Mouse (Mus musculus) MEL (cell line): Measurements from ENCODE around the gene Myom1. TPM values are rescaled to one million over a fixed set of nuclear protein-coding genes. Genes with fewer than 3 reads are reported as not detected.

ENCODE experiments used
- DNase-seq: peaks from one replicate; pipeline ENCODE4 v3.0.0; 2011; ENCODE audit warnings: low read depth, low spot score
- H3K27ac ChIP-seq: 2 replicates; pipeline ENCODE4 v1.5.1; 2012; ENCODE audit warnings: low read depth, mild to moderate bottlenecking, control low read depth, low read length, moderate library complexity; ENCODE audit not compliant: control insufficient read depth
- H3K27me3 ChIP-seq, 2 experiments: fragments of 150-350 bp in 1 of 2; sonication (generic) in 1 of 2; 2 replicates each; pipeline ENCODE4 v1.6.1; 2012; ENCODE audit warnings: low read length in 2 of 2, mild to moderate bottlenecking in 2 of 2, improper control_type of control experiment in 1 of 2, moderate library complexity in 1 of 2; ENCODE audit not compliant: insufficient read depth in 2 of 2, control insufficient read depth in 1 of 2
- H3K36me3 ChIP-seq, 2 experiments: 2 replicates each; pipeline ENCODE4 v1.6.1; 2012 to 2014; ENCODE audit warnings: low read length in 2 of 2, improper control_type of control experiment in 1 of 2, inconsistent platforms in 1 of 2, mild to moderate bottlenecking in 1 of 2; ENCODE audit not compliant: insufficient read depth in 2 of 2, control insufficient read depth in 1 of 2
- H3K4me1 ChIP-seq, 2 experiments: fragments of 150-350 bp in 1 of 2; sonication (generic) in 1 of 2; 2 replicates each; pipeline ENCODE4 v1.6.1; 2012; ENCODE audit warnings: low read length in 2 of 2, improper control_type of control experiment in 1 of 2, mild to moderate bottlenecking in 1 of 2; ENCODE audit not compliant: insufficient read depth in 2 of 2, control insufficient read depth in 1 of 2
- H3K4me3 ChIP-seq, 2 experiments: fragments of 150-350 bp in 1 of 2; sonication (generic) in 1 of 2; 2 replicates each; pipeline ENCODE4 v1.5.1; 2012; ENCODE audit warnings: low read depth in 2 of 2, low read length in 2 of 2, mild to moderate bottlenecking in 2 of 2, moderate library complexity in 2 of 2, control low read depth in 1 of 2, improper control_type of control experiment in 1 of 2; ENCODE audit not compliant: control insufficient read depth in 1 of 2, insufficient read depth in 1 of 2
- H3K79me2 ChIP-seq: 2 replicates; pipeline ENCODE4 v1.6.1; 2012; ENCODE audit warnings: mild to moderate bottlenecking, low read length, moderate library complexity; ENCODE audit not compliant: control insufficient read depth, poor library complexity, insufficient read depth
- H3K9ac ChIP-seq: 2 replicates; pipeline ENCODE4 v1.6.1; 2012; ENCODE audit warnings: low read depth, mild to moderate bottlenecking, control low read depth, low read length, moderate library complexity; ENCODE audit not compliant: control insufficient read depth, poor library complexity, severe bottlenecking
- H3K9me3 ChIP-seq: fragments of 150-350 bp; sonication (generic); replicated peaks from 2 replicates; pipeline ENCODE4 v1.6.1; 2012; ENCODE audit warnings: mild to moderate bottlenecking, low read length, improper control_type of control experiment, moderate library complexity; ENCODE audit not compliant: insufficient read depth
- CTCF ChIP-seq, 3 experiments: IDR thresholded peaks in 2 of 3; conservative IDR thresholded peaks in 1 of 3; 2 replicates each; pipeline ENCODE4 v1.5.1; 2011 to 2012; ENCODE audit warnings: low read length in 3 of 3, low read depth in 2 of 3, mild to moderate bottlenecking in 2 of 3, improper control_type of control experiment in 1 of 3, inconsistent platforms in 1 of 3, mixed read lengths in 1 of 3, moderate library complexity in 1 of 3; ENCODE audit not compliant: control insufficient read depth in 1 of 3, insufficient read depth in 1 of 3, poor library complexity in 1 of 3, severe bottlenecking in 1 of 3
- ELF1 ChIP-seq: IDR thresholded peaks from 2 replicates; pipeline ENCODE4 v1.6.1; 2014; ENCODE audit warnings: low read depth, mild to moderate bottlenecking, inconsistent platforms, low read length, improper control_type of control experiment, moderate library complexity
- EP300 ChIP-seq, 2 experiments: IDR thresholded peaks; 2 replicates each; pipeline ENCODE4 v1.6.1; 2011; ENCODE audit warnings: improper control_type of control experiment in 2 of 2, low read length in 2 of 2, low read depth in 1 of 2, mild to moderate bottlenecking in 1 of 2
- HCFC1 ChIP-seq: IDR thresholded peaks from 2 replicates; pipeline ENCODE4 v1.6.1; 2012; ENCODE audit warnings: low read depth, mild to moderate bottlenecking, inconsistent platforms, low read length, improper control_type of control experiment, moderate library complexity
- KAT2A ChIP-seq: conservative IDR thresholded peaks from 2 replicates; pipeline ENCODE4 v1.6.1; 2012; ENCODE audit warnings: low read depth, low read length, improper control_type of control experiment, inconsistent platforms
- MXI1 ChIP-seq: IDR thresholded peaks from 2 replicates; pipeline ENCODE4 v1.6.1; 2011; ENCODE audit warnings: mild to moderate bottlenecking, low read depth, low read length, improper control_type of control experiment
- MYC ChIP-seq: IDR thresholded peaks from 2 replicates; pipeline ENCODE4 v1.6.1; 2011; ENCODE audit warnings: low read depth, mild to moderate bottlenecking, low read length, improper control_type of control experiment, moderate library complexity
- NRF1 ChIP-seq: IDR thresholded peaks from 2 replicates; pipeline ENCODE4 v1.6.1; 2014; ENCODE audit warnings: low read depth, mild to moderate bottlenecking, inconsistent platforms, low read length, improper control_type of control experiment, moderate library complexity; ENCODE audit not compliant: poor library complexity, insufficient read depth, severe bottlenecking
- POLR2A ChIP-seq, 2 experiments: IDR thresholded peaks; 2 replicates each; pipeline ENCODE4 v1.6.1; 2011 to 2012; ENCODE audit warnings: low read length in 2 of 2, mild to moderate bottlenecking in 2 of 2, control low read depth in 1 of 2, improper control_type of control experiment in 1 of 2, low read depth in 1 of 2, moderate library complexity in 1 of 2; ENCODE audit not compliant: control insufficient read depth in 1 of 2, insufficient read depth in 1 of 2, poor library complexity in 1 of 2
- RCOR1 ChIP-seq: IDR thresholded peaks from 2 replicates; pipeline ENCODE4 v1.6.1; 2012; ENCODE audit warnings: low read depth, mild to moderate bottlenecking, inconsistent platforms, low read length, improper control_type of control experiment
- SIN3A ChIP-seq: IDR thresholded peaks from 2 replicates; pipeline ENCODE4 v1.6.1; 2012; ENCODE audit warnings: low read length, improper control_type of control experiment, inconsistent platforms
- SMC3 ChIP-seq: IDR thresholded peaks from 2 replicates; pipeline ENCODE4 v1.6.1; 2011; ENCODE audit warnings: low read depth, low read length, improper control_type of control experiment
- TAL1 ChIP-seq: IDR thresholded peaks from 2 replicates; pipeline ENCODE4 v1.6.1; 2012; ENCODE audit warnings: mild to moderate bottlenecking, inconsistent platforms, low read length, moderate library complexity, mixed read lengths
- TBP ChIP-seq: IDR thresholded peaks from 2 replicates; pipeline ENCODE4 v1.8.0; 2011; ENCODE audit warnings: low read depth, low read length, improper control_type of control experiment
- TCF12 ChIP-seq: IDR thresholded peaks from 2 replicates; pipeline ENCODE4 v1.6.1; 2014; ENCODE audit warnings: low read depth, mild to moderate bottlenecking, inconsistent platforms, low read length, improper control_type of control experiment, moderate library complexity
- UBTF ChIP-seq: IDR thresholded peaks from 2 replicates; pipeline ENCODE4 v1.6.1; 2012; ENCODE audit warnings: low read depth, mild to moderate bottlenecking, inconsistent platforms, low read length, improper control_type of control experiment, moderate library complexity, borderline replicate concordance; ENCODE audit not compliant: insufficient read depth
- ZKSCAN1 ChIP-seq: IDR thresholded peaks from 2 replicates; pipeline ENCODE4 v1.6.1; 2012; ENCODE audit warnings: low read depth, mild to moderate bottlenecking, inconsistent platforms, low read length, improper control_type of control experiment, moderate library complexity
- ZNF384 ChIP-seq: IDR thresholded peaks from 2 replicates; pipeline ENCODE4 v1.6.1; 2012; ENCODE audit warnings: low read depth, mild to moderate bottlenecking, inconsistent platforms, low read length, improper control_type of control experiment
- polyA plus RNA-seq, 2 experiments: library from polyadenylated mRNA; stranded (reverse) in 1 of 2; unstranded in 1 of 2; fragments of >175 nt in 1 of 2; fragments of >200 nt in 1 of 2; gene quantifications; 2 replicates each; pipeline versions ENCODE4 v1.2.1 to v1.2.4; 2012; ENCODE audit warnings: low replicate concordance in 2 of 2, low read depth in 1 of 2; ENCODE audit not compliant: insufficient read length in 2 of 2, insufficient read depth in 1 of 2, missing spikeins in 1 of 2
- total RNA-seq: library from RNA; depleted of rRNA; stranded (reverse); fragments of 300-350 nt; gene quantifications from 2 replicates; pipeline ENCODE4 v1.2.3, GENCODE M21; 2012

Myom1 gene
- total and polyA plus RNA-seq, 3 experiments: 0.65 to 0.79 TPM; not detected in 1

GRCm38 (mm10) chr17:71019309-71019655 is 16.8 kb downstream of the Myom1 start:
- no peak for DNase-seq
- H3K79me2 ChIP-seq: no peaks in the 10 kb centered on the region
- no peak overlapping the region for H3K27ac ChIP-seq
- no peaks in the 10 kb centered on the region for H3K27me3 ChIP-seq
- H3K36me3 ChIP-seq: no peaks in the 10 kb centered on the region
- H3K9ac ChIP-seq: no peak overlapping the region
- no peaks in the 10 kb centered on the region for H3K4me1 ChIP-seq
- no peak overlapping the region for H3K4me3 ChIP-seq
- H3K9me3 ChIP-seq: no peaks in the 10 kb centered on the region
- no peak for TF ChIP-seq MYC
- no peak for TF ChIP-seq TBP
- no peak for TF ChIP-seq SIN3A
- TF ChIP-seq POLR2A (IDR thresholded peaks at IDR 0.05; ENCODE audit: control insufficient read depth in 1 of 2, insufficient read depth in 1 of 2, low read depth in 1 of 2, low read length in 2 of 2, poor library complexity in 1 of 2): no peak
- TF ChIP-seq ZNF384: no peak
- TF ChIP-seq ELF1: no peak
- no peak for TF ChIP-seq UBTF
- TF ChIP-seq, all 39 proteins: peak for 0

GRCm38 (mm10) chr17:71019860-71020259 is 17.4 kb downstream of the Myom1 start:
- H3K27ac ChIP-seq: no peak overlapping the region
- H3K9me3 ChIP-seq: no peaks in the 10 kb centered on the region
- no peak for TF ChIP-seq POLR2A (IDR thresholded peaks at IDR 0.05; ENCODE audit: control insufficient read depth in 1 of 2, insufficient read depth in 1 of 2, low read depth in 1 of 2, low read length in 2 of 2, poor library complexity in 1 of 2)
- TF ChIP-seq NRF1: no peak
- TF ChIP-seq MXI1: no peak
- TF ChIP-seq TCF12: no peak
- TF ChIP-seq RCOR1: no peak
- no peak for TF ChIP-seq MYC
- TF ChIP-seq TBP: no peak
- TF ChIP-seq ZKSCAN1: no peak
- no peak for TF ChIP-seq ZNF384
- no peak for TF ChIP-seq KAT2A
- TF ChIP-seq CTCF (IDR thresholded peaks at IDR 0.05 in 2 of 3, conservative IDR thresholded peaks at IDR 0.05 in 1 of 3; ENCODE audit: control insufficient read depth in 1 of 3, insufficient read depth in 1 of 3, low read depth in 2 of 3, low read length in 3 of 3, poor library complexity in 1 of 3, severe bottlenecking in 1 of 3): no peak
- no peak for TF ChIP-seq SMC3
- TF ChIP-seq HCFC1: no peak
- no peak for TF ChIP-seq TAL1
- TF ChIP-seq EP300 (IDR thresholded peaks at IDR 0.05; ENCODE audit: low read depth in 1 of 2, low read length in 2 of 2): no peak
- H3K9ac ChIP-seq: no peak overlapping the region
- H3K36me3 ChIP-seq: no peaks in the 10 kb centered on the region
- H3K4me1 ChIP-seq: no peaks in the 10 kb centered on the region
- no peaks in the 10 kb centered on the region for H3K79me2 ChIP-seq
- H3K4me3 ChIP-seq: no peak overlapping the region
- H3K27me3 ChIP-seq: no peaks in the 10 kb centered on the region
- no peak for DNase-seq
